Mouse (Mus musculus): Measurements from ENCODE around the gene Pcbp4. TPM values are rescaled to one million over a fixed set of nuclear protein-coding genes. Genes with fewer than 3 reads are reported as not detected.
A peak's percentile ranks its signal among the peaks of the same experiment; 100 is the strongest.

Pcbp4 gene
- 83.4 TPM for polyA plus RNA-seq (2021)

- CTCF ChIA-PET = interaction anchor here (1.1 to 1.7 kb wide), 2 partner anchors 20 to 23 kb away, joined by 4 to 6 read pairs; partner anchors contain the start of gene Parp3
- POLR2A ChIA-PET = interaction anchor here (0.6 to 2.5 kb wide), 7 partner anchors 10 to 250 kb away, joined by 3 to 6 read pairs (median 4); partner anchors contain the start of genes Parp3, Rpl29 and Rrp9
- no peak for DNase-seq (ENCODE audit: low read depth, low spot score)
- TF ChIP-seq CTCF (IDR thresholded peaks at IDR 0.05) = no peak
- peak; percentile 57 for ATAC-seq
- no peaks in the 10 kb centered on the region for H3K27me3 ChIP-seq
- in situ Hi-C loops (cut with MboI; ENCODE audit: low pct_unique_long_range_greater_than_20kb) = no loop called here
Observed at GRCm38 (mm10) chr9:106453271-106454070, at the start of gene Pcbp4. Gene Pcbp4, plus strand, starts transcription at chr9:106453291.

DNA sequence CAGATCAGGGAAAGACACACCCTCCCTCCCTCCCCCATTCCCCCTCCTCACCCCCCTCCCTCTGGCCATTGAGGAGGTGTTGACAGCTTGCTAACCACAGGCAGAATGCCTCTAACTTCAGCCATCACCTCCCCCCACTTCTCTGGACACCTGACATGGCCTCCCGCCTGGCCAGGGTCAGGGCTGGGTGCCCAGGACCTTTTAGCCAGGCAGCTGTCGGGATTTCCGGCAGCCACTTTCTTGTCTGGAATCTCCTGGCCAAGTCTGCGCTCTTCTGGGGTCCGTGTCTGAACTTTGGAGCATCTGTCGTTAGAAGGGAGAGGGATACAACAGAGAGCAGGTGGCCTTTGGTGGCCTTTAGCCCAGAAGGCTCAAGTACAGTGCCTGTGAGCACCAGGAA lies 47.8 kb upstream of the Pcbp4 start:
- no peaks in the 10 kb centered on the region for H3K27me3 ChIP-seq
- ATAC-seq = peak; percentile 39
- CTCF ChIA-PET = no interaction called here
- DNase-seq (ENCODE audit: low read depth, low spot score) = no peak
- POLR2A ChIA-PET = no interaction called here
- no peak for TF ChIP-seq CTCF (IDR thresholded peaks at IDR 0.05)
- in situ Hi-C loops (cut with MboI; ENCODE audit: low pct_unique_long_range_greater_than_20kb) = no loop called here

DNA sequence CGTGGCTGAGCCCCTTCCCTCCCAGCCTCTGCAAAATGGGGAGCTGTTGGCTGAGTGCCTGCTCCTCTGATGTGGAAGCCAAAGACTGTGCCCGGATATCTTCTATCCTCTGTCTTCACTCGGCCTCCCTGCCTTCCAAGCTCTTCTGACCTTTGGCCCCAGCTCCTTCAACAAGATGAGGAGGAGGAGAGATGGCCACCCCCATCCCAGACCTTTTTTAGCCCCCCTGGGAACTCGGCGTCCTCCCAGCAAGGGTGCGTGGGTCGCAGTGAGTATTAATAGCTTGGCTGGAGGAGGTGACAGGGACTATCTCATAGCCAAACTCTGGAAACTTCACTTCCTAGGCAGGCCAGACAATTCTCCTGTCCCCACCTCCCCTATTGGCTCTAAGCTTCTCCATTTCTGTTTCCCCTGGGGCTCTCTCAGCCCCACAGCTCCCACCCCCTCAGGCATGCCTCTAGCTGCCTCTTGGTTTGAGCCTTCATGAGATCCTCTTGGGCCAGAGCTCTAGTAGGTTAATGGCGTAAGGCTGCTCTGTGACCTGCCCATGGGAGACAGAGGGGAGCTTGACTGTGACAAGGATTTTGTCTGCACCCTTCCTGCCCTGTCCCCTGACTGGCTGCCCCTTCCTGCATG lies 46.5 kb upstream of the Pcbp4 start:
- DNase-seq (ENCODE audit: low read depth, low spot score) (no peak), ATAC-seq (no peak)
- no peak for TF ChIP-seq CTCF (IDR thresholded peaks at IDR 0.05)
- in situ Hi-C loops (cut with MboI; ENCODE audit: low pct_unique_long_range_greater_than_20kb) = no loop called here
- ChIA-PET POLR2A (no interaction called here), CTCF (interaction anchor here (1.3 to 1.6 kb wide), 3 partner anchors 14 to 104 kb away, joined by 3 to 4 read pairs (median 4); no protein-coding TSS in a partner anchor)
- no peaks in the 10 kb centered on the region for H3K27me3 ChIP-seq

GRCm38 (mm10) chr9:106409096-106409495 lies 44.0 kb upstream of the Pcbp4 start:
- ChIA-PET CTCF (interaction anchor here (1.7 kb wide), 1 partner anchor 9 kb away, joined by 3 read pairs; no protein-coding TSS in a partner anchor), POLR2A (no interaction called here)
- no peaks in the 10 kb centered on the region for H3K27me3 ChIP-seq
- no peak for DNase-seq (ENCODE audit: low read depth, low spot score)
- ATAC-seq = no peak
- in situ Hi-C loops (cut with MboI; ENCODE audit: low pct_unique_long_range_greater_than_20kb) = no loop called here
- TF ChIP-seq CTCF (IDR thresholded peaks at IDR 0.05) = no peak

- ATAC-seq (no peak), DNase-seq (ENCODE audit: low read depth, low spot score) (no peak)
- in situ Hi-C loops (cut with MboI; ENCODE audit: low pct_unique_long_range_greater_than_20kb) = loop anchor here (5.0 kb wide), 1 partner anchor 33 kb away; no protein-coding TSS in a partner anchor
- CTCF ChIA-PET = interaction anchor here (1.2 to 1.7 kb wide), 3 partner anchors 7 to 24 kb away, joined by 3 to 4 read pairs (median 3); no protein-coding TSS in a partner anchor
- no peaks in the 10 kb centered on the region for H3K27me3 ChIP-seq
- POLR2A ChIA-PET = no interaction called here
- no peak for TF ChIP-seq CTCF (IDR thresholded peaks at IDR 0.05)
Observed at GRCm38 (mm10) chr9:106410086-106410650, 42.9 kb upstream of the Pcbp4 start.

- in situ Hi-C loops (cut with MboI; ENCODE audit: low pct_unique_long_range_greater_than_20kb) = loop anchor here (5.0 kb wide), 1 partner anchor 34 kb away; no protein-coding TSS in a partner anchor
- no peaks in the 10 kb centered on the region for H3K27me3 ChIP-seq
- ChIA-PET POLR2A (no interaction called here), CTCF (interaction anchor here (1.0 to 1.3 kb wide), 3 partner anchors 16 to 131 kb away, joined by 3 to 4 read pairs (median 3); no protein-coding TSS in a partner anchor)
- DNase-seq (ENCODE audit: low read depth, low spot score) = no peak
- TF ChIP-seq CTCF (IDR thresholded peaks at IDR 0.05) = no peak
- no peak for ATAC-seq
Observed at GRCm38 (mm10) chr9:106411091-106411594, 41.9 kb upstream of the Pcbp4 start.

GRCm38 (mm10) chr9:106411729-106412128 lies 41.4 kb upstream of the Pcbp4 start:
- CTCF ChIA-PET = interaction anchor here (0.7 to 1.0 kb wide), 2 partner anchors 10 to 131 kb away, joined by 3 read pairs; no protein-coding TSS in a partner anchor
- ATAC-seq (no peak), DNase-seq (ENCODE audit: low read depth, low spot score) (no peak)
- H3K27me3 ChIP-seq = no peaks in the 10 kb centered on the region
- no peak for TF ChIP-seq CTCF (IDR thresholded peaks at IDR 0.05)
- in situ Hi-C loops (cut with MboI; ENCODE audit: low pct_unique_long_range_greater_than_20kb) = loop anchor here (5.0 kb wide), 1 partner anchor 34 kb away; no protein-coding TSS in a partner anchor
- POLR2A ChIA-PET = no interaction called here

DNA sequence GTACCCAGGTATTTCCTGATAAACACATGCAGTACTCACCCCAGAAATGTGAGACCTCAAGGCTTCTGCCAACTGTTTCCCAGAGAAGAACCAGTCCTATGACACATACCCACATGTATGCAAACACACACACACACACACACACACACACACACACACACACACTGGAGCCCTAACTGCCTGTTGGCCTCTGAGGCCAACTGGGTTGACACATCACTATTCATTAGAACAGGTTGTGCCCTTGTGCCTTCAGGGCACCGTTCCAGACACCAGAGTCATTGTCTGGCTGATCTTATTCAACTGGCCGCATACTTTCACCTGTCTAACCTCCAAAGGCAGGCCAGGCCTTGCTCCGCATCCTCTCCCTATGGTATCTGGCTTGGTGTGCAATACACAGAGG lies 40.9 kb upstream of the Pcbp4 start:
- no peak for ATAC-seq
- DNase-seq (ENCODE audit: low read depth, low spot score) = no peak
- in situ Hi-C loops (cut with MboI; ENCODE audit: low pct_unique_long_range_greater_than_20kb) = loop anchor here (5.0 kb wide), 1 partner anchor 35 kb away; no protein-coding TSS in a partner anchor
- ChIA-PET CTCF (interaction anchor here (0.7 to 1.3 kb wide), 3 partner anchors 10 to 132 kb away, joined by 3 to 4 read pairs (median 3); no protein-coding TSS in a partner anchor), POLR2A (interaction anchor here (1.1 kb wide), 1 partner anchor 43 kb away, joined by 4 read pairs; the partner anchor contains the start of gene Dusp7)
- TF ChIP-seq CTCF (IDR thresholded peaks at IDR 0.05) = no peak
- no peaks in the 10 kb centered on the region for H3K27me3 ChIP-seq

GRCm38 (mm10) chr9:106413606-106414005 lies 39.5 kb upstream of the Pcbp4 start:
- in situ Hi-C loops (cut with MboI; ENCODE audit: low pct_unique_long_range_greater_than_20kb) = loop anchor here (5.0 kb wide), 1 partner anchor 36 kb away; no protein-coding TSS in a partner anchor
- POLR2A ChIA-PET = interaction anchor here (1.1 kb wide), 1 partner anchor 45 kb away, joined by 4 read pairs; the partner anchor contains the start of gene Dusp7
- TF ChIP-seq CTCF (IDR thresholded peaks at IDR 0.05) = no peak
- CTCF ChIA-PET = interaction anchor here (1.3 to 1.8 kb wide), 2 partner anchors 13 to 128 kb away, joined by 3 to 4 read pairs; no protein-coding TSS in a partner anchor
- H3K27me3 ChIP-seq = no peaks in the 10 kb centered on the region
- ATAC-seq (no peak), DNase-seq (ENCODE audit: low read depth, low spot score) (no peak)

GRCm38 (mm10) chr9:106416826-106417225 lies 36.3 kb upstream of the Pcbp4 start:
- no peaks in the 10 kb centered on the region for H3K27me3 ChIP-seq
- POLR2A ChIA-PET = no interaction called here
- ATAC-seq (no peak), DNase-seq (ENCODE audit: low read depth, low spot score) (no peak)
- no peak for TF ChIP-seq CTCF (IDR thresholded peaks at IDR 0.05)
- in situ Hi-C loops (cut with MboI; ENCODE audit: low pct_unique_long_range_greater_than_20kb) = no loop called here
- CTCF ChIA-PET = interaction anchor here (1.1 to 7.7 kb wide), 3 partner anchors 8 to 128 kb away, joined by 3 to 82 read pairs (median 3); no protein-coding TSS in a partner anchor

Measured in Patski (cell line).